Mouse (Mus musculus): Measurements from ENCODE around the gene Acad8. TPM values are rescaled to one million over a fixed set of nuclear protein-coding genes. Genes with fewer than 3 reads are reported as not detected.

Acad8 gene
- polyA plus RNA-seq, 1 experiment, result 42.3 TPM

DNA sequence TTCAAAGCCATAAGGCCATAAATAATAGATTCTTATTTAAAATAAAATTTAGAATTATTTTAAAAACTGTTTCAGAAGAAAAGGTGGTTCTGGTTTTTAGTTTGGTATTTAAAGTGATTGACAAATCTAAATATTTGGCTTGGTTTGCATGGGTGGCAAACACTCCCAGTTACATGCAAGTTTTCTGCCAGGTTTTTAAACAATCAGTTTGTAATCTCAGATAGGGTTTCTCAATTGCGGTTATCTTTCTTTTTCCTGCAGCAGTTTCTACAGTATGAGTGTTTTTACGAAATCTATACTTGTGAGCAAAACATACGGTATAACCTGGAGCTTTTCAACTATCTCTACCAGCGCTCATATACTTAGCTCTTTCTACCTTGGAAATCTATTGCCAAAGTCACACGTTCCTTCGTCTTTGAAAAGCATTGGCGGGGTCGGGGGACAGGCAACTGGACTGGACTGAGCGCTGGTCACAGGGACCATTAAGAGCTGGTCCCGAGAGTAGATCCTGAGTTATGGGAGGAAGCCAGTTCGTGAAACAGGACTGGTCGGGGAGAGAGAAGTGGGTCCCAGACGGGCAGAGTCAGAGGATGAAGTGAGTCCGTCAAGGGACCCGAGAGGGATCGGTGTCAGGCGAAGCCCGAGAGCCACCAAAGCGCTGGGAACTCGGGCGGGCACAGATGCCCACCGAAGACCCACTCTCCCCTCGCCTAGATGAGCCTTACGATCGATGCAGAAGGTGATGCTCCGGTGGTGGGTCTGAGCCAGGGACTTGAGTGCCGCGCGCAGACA lies 501 bp downstream of the Acad8 start:
- H3K4me3 ChIP-seq (ENCODE audit: insufficient read depth, low read depth, low read length), result peak overlapping the region; percentile 80
- H3K4me1 ChIP-seq (ENCODE audit: control insufficient read depth, insufficient read depth, insufficient read length, low read length), result peaks cover 8% of the 10 kb centered on the region; the same call in 1 of the 2 replicates
- peak overlapping the region; percentile 72 for H3K27ac ChIP-seq (replicated peaks; ENCODE audit: low read depth, low read length)

DNA sequence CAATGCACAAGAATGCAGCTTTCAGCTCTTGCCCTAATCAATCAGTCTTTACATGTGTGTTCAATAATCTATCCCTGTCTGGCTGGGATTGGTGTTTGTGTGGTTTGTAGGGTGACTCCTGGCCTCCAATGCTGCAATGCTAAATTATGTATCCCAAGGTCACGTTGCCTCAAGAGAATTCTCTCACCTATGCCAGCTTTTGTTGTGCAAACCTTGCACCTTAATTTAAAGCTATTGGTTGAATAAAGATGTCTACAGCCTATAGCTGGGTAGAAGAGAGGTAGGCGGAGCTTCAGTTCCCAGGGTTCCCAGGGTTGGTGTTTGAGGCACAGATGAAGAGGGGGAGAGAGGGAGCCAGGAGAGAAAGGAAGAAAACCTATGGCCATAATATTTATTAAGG lies 1.9 kb downstream of the Acad8 start:
- H3K27ac ChIP-seq (replicated peaks; ENCODE audit: low read depth, low read length), result no peak overlapping the region
- H3K4me3 ChIP-seq (ENCODE audit: insufficient read depth, low read depth, low read length), result no peak overlapping the region
- H3K4me1 ChIP-seq (ENCODE audit: control insufficient read depth, insufficient read depth, insufficient read length, low read length), result peaks cover 9% of the 10 kb centered on the region; the same call in 1 of the 2 replicates

DNA sequence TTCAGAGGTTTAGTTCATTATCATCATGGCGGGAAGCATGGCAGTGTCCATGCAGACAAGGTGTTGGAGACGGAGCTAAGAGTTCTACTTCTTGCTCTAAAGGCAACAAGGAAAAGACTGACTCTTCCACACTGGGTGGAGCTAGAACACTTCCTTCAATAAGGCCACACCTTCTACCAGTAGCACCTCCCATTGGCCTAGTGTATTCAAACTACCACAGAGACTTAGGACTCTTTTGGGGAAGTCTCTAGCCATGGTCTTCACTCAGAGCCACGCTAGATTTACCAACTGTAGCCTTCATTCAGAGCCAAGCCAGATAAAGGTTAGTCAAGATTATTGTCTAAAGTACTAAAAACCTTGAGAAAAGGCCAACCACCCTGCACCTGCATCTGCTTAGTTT lies 2.3 kb downstream of the Acad8 start:
- H3K4me3 ChIP-seq (ENCODE audit: insufficient read depth, low read depth, low read length), result no peak overlapping the region

DNA sequence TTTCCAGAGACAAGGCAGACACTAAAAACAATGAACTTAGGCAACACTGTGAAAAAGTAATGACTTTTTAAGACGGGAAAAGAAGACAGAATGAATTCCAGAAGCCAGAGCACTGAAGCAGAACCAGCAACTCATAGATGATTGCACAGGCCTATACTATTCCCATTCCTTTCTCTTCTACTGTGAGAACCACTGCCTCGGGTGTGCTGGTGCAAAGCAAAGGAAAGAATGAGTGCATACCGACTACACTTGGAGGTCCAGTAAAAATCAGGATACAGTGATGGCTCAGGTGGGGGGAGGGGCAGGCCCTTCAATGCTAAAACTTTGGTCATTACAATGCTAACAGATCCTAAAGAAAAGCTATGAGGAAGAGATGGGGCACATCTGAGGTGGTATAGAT lies 5.5 kb downstream of the Acad8 start:
- H3K27ac ChIP-seq (replicated peaks; ENCODE audit: low read depth, low read length), result no peak overlapping the region
- peaks cover 9% of the 10 kb centered on the region; the same call in 1 of the 2 replicates for H3K4me1 ChIP-seq (ENCODE audit: control insufficient read depth, insufficient read depth, insufficient read length, low read length)
- no peak overlapping the region for H3K4me3 ChIP-seq (ENCODE audit: insufficient read depth, low read depth, low read length)

More for the DNA sequence above, 2.3 kb downstream of the Acad8 start:
- Histone ChIP-seq H3K27ac (replicated peaks; ENCODE audit: low read depth, low read length) (no peak overlapping the region), H3K4me1 (ENCODE audit: control insufficient read depth, insufficient read depth, insufficient read length, low read length) (peaks cover 9% of the 10 kb centered on the region; the same call in 1 of the 2 replicates)

DNA sequence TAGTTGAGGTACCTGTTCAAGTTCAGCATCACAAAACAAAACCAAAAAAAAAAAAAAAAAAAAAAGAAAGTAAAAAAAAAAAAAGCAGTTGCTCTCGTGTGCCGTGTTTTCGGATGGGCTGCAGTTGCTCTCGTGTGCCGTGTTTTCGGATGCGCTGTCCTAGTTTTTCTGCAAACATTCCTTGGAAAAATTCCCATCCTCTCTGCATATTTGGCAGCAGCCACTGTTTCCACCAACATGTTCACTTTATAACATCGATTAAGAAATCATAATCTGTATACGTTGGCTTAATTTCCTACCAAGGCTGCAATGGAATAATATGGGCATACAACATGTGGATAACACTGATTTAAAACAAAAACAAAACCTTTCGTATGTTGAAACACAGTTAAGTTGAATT lies 6.2 kb downstream of the Acad8 start:
- Histone ChIP-seq H3K27ac (replicated peaks; ENCODE audit: low read depth, low read length) (no peak overlapping the region), H3K4me1 (ENCODE audit: control insufficient read depth, insufficient read depth, insufficient read length, low read length) (peaks cover 7% of the 10 kb centered on the region; the same call in 1 of the 2 replicates), H3K4me3 (ENCODE audit: insufficient read depth, low read depth, low read length) (no peak overlapping the region)

DNA sequence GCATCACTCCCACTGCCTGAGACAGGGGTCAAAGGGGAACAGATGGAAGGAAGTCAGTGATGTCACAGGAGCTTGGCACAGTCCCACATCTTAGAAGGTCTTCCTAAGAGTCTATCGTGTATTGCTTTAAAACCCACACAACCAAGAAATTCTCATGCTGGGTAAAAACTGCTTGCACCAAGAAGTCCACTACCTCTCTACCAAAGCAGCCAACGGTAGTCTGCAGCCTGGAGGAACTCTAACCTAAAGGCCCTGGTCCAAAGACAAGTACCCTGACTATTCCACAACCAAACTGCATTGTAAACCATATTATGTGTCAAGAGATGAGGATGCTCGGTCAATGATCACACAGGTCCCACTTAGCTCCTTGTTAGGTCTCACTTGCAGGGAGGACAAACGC lies 9.2 kb downstream of the Acad8 start:
- Histone ChIP-seq H3K4me3 (ENCODE audit: insufficient read depth, low read depth, low read length) (no peak overlapping the region), H3K4me1 (ENCODE audit: control insufficient read depth, insufficient read depth, insufficient read length, low read length) (peaks cover 2% of the 10 kb centered on the region; the same call in 1 of the 2 replicates), H3K27ac (replicated peaks; ENCODE audit: low read depth, low read length) (no peak overlapping the region)

DNA sequence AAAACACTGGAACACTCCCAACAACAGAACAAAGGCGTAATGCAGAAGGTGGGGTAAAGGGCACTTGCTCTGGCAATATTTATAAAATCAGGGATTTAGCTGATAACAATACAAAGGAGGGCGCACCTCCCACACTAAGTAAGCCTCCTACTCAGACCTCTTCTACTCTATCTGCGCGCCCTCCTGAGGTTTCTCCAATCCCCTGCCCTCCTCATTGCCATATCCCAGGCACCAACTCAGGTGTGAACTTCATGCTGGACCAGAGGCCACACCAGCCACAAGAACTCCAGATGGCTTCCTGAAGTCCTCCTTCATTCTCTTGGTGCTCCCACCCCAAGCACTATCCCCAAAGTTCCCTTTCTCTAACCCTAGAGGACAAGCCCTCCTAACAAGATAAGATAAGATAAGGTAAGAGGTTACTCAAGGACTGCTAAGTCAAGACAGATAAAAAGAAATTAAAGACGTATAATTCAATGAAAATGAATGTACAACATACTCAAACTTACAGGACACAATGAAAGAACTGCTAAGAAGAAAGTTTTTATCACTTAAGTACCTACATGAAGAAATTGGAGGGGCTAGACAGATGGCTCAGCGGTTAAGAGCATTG lies 13.6 kb downstream of the Acad8 start:
- Histone ChIP-seq H3K27ac (replicated peaks; ENCODE audit: low read depth, low read length) (no peak overlapping the region), H3K4me1 (ENCODE audit: control insufficient read depth, insufficient read depth, insufficient read length, low read length) (no peaks in the 10 kb centered on the region), H3K4me3 (ENCODE audit: insufficient read depth, low read depth, low read length) (no peak overlapping the region)

DNA sequence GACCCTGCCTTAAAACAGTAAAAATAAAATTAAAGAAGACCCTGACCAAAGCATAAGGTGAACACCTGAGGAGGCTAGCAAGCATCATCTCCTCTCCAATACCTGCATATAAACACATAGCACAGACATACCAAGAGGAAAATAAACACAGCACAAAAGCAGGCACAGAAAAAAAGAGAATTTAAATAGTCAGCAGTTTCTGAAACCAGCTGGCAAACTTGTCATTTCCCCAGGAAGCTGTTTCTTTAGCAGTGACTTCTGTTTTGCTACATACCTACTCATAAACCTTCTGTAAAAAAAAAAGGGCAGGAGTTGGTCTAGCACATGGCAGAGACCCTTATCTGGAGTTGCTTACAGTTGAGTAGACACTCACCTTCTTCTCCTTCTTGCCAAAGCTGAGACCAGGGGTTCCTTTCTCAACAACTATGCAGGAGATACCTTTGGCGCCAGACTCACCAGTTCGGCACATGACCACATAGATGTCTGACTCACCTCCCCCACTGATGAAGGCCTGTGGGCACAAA lies 14.2 kb downstream of the Acad8 start:
- Histone ChIP-seq H3K4me3 (ENCODE audit: insufficient read depth, low read depth, low read length) (no peak overlapping the region), H3K4me1 (ENCODE audit: control insufficient read depth, insufficient read depth, insufficient read length, low read length) (no peaks in the 10 kb centered on the region), H3K27ac (replicated peaks; ENCODE audit: low read depth, low read length) (no peak overlapping the region)

DNA sequence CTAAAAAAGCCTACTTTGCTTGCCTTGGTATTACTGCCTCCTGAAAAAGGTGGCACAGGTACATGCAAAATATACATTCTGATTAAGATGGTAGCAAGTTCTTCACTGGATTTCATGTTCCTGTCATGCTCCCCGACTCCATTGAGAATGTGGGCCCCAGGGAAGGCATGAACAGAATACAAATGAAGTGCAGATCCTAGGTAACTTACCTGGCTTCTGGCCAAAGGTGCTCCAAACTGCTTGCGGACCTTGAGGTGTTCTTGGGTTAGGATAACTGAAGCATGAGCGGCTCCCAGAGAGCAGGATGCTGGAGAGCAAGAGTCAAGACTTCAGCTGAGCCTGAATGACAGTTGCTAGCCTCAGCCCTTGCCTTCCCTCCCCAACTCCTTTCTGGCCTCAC lies 20.6 kb downstream of the Acad8 start:
- Histone ChIP-seq H3K27ac (replicated peaks; ENCODE audit: low read depth, low read length) (no peak overlapping the region), H3K4me3 (ENCODE audit: insufficient read depth, low read depth, low read length) (no peak overlapping the region)

DNA sequence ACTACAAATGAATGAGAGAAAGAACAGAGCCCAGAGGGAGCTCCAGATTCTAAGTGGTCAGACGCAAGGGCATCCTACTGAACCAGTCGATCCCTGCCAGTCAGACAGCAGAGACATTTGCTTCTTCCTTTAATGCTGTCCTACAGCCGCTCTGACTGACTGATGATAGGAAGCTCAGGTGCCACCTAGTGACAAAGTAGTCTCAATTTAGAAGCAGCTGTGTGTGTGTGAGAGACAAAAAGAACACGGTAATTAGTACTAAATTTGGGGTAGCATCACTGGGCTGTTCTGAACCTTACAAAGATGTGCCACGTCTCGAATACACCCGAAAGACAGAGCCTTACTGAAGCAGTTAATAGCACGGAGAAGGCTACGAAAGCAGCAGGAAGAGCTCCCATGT lies 21.6 kb downstream of the Acad8 start:
- H3K27ac ChIP-seq (replicated peaks; ENCODE audit: low read depth, low read length), result no peak overlapping the region
- H3K4me3 ChIP-seq (ENCODE audit: insufficient read depth, low read depth, low read length), result no peak overlapping the region
- H3K4me1 ChIP-seq (ENCODE audit: control insufficient read depth, insufficient read depth, insufficient read length, low read length), result no peaks in the 10 kb centered on the region

More for the DNA sequence above, 20.6 kb downstream of the Acad8 start:
- no peaks in the 10 kb centered on the region for H3K4me1 ChIP-seq (ENCODE audit: control insufficient read depth, insufficient read depth, insufficient read length, low read length)

DNA sequence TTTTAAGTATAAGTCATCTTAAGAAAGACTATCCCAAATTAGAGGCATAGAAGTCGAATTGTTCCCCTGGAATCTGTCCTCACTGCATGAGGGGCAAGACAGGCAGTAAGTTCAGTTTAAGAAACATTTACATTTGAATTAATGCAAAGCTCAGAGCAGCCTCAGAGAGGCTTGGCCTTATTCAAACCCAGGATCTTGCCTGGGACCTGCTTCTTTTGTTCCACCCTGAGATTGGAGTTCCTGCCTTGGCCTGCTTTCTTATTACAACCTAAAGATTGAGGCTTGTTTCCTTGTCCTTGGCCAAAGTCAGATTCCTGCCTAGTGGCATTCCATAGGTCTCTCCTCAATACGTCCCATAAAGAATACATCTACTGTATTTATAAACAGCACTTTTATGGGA lies 51.6 kb downstream of the Acad8 start:
- Histone ChIP-seq H3K4me1 (ENCODE audit: control insufficient read depth, insufficient read depth, insufficient read length, low read length) (no peaks in the 10 kb centered on the region), H3K4me3 (ENCODE audit: insufficient read depth, low read depth, low read length) (no peak overlapping the region), H3K27ac (replicated peaks; ENCODE audit: low read depth, low read length) (no peak overlapping the region)

DNA sequence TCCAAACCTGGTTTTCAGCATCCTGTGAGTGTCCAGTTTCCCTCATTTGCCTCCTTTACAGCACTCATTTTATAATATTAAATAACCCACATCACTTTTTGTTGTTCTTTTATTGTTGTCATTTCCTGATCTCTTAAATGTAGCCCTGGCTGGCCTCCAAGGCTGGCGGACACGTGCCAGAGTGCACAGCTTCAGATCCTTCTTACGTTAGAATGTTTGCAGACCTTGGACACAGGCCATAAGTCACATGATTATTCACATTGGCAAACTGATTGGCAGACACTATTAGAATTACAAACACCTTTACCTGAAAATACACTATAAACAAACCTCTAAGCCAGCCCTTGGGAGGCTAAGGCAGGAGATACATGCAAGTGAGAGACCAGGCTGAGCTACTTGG lies 75.2 kb downstream of the Acad8 start:
- no peak overlapping the region for H3K27ac ChIP-seq (replicated peaks; ENCODE audit: low read depth, low read length)

More for the DNA sequence above, 75.2 kb downstream of the Acad8 start:
- Histone ChIP-seq H3K4me1 (ENCODE audit: control insufficient read depth, insufficient read depth, insufficient read length, low read length) (peaks cover 8% of the 10 kb centered on the region; the same call in 1 of the 2 replicates), H3K4me3 (ENCODE audit: insufficient read depth, low read depth, low read length) (no peak overlapping the region)

Other genes with a start within 250 kb of the Acad8 start
- gene Glb1l2, start 193.1 kb downstream of the Acad8 start, polyA plus RNA-seq (2012; ENCODE audit: insufficient read depth, insufficient read length, missing spikeins), result 17.1 and 17.9 TPM in 2 replicates
- not detected in 2 replicates for gene Glb1l3, start 138.7 kb downstream of the Acad8 start, polyA plus RNA-seq (2012; ENCODE audit: insufficient read depth, insufficient read length, missing spikeins)
- gene Gm1110, start 76.5 kb downstream of the Acad8 start, polyA plus RNA-seq (2012; ENCODE audit: insufficient read depth, insufficient read length, missing spikeins), result not detected in 2 replicates
- 29.5 and 36.6 TPM in 2 replicates for gene Thyn1, start 144 bp upstream of the Acad8 start, polyA plus RNA-seq (2012; ENCODE audit: insufficient read depth, insufficient read length, missing spikeins)
- 15.9 and 16.4 TPM in 2 replicates for gene Vps26b, start 30.5 kb upstream of the Acad8 start, polyA plus RNA-seq (2012; ENCODE audit: insufficient read depth, insufficient read length, missing spikeins)
- 7.2 and 9.8 TPM in 2 replicates for gene Ncapd3, start 30.6 kb upstream of the Acad8 start, polyA plus RNA-seq (2012; ENCODE audit: insufficient read depth, insufficient read length, missing spikeins)
- gene Jam3, start 155.9 kb upstream of the Acad8 start, polyA plus RNA-seq (2012; ENCODE audit: insufficient read depth, insufficient read length, missing spikeins), result 5.1 and 10.5 TPM in 2 replicates